11 mouse cellular contexts compared by ENCODE assay signal in the genomic region with DNA sequence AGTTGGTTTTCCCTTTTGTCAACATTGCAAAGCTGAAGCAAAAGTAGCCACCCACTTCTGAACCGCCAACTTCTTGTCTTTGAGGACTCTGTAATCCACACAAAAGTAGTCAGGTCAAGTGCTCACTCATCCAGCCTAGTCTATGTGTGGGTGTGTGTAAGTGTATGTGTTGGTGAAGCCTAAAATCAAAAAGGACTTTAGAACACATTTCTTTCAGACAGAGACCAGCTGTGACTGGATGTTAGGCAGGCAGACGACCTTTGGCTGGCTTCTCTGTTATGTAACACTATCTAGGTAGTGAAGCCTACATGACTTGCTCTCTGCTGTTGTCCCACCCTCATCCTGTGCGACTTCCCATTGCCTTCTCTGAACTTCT.
DNase-seq lines count a peak whose midpoint lies in the region.
"Had no signal": no experiment of that assay in that cellular context is flagged by ENCODE, and none has a peak within 500 bp of the region (broad histone marks: within the 10 kb centered on the region; RNA-seq: fewer than 3 reads in every experiment).

No protein-coding gene starts in this region.

- no peaks in the 10 kb centered on the region for H3K9me3 ChIP-seq in forebrain, embryonic 10.5 days
- H3K9me3 ChIP-seq: forebrain, embryonic 15.5 days had no signal

- no peak overlapping the region for H3K27ac ChIP-seq in forebrain, embryonic 10.5 days
- H3K27ac ChIP-seq: forebrain, embryonic 15.5 days had no signal

- no peaks in the 10 kb centered on the region for H3K27me3 ChIP-seq in forebrain, embryonic 10.5 days (ENCODE audit: poor library complexity, severe bottlenecking)
- H3K27me3 ChIP-seq: forebrain, embryonic 15.5 days had no signal

- H3K4me1 ChIP-seq in forebrain, embryonic 10.5 days: no peaks in the 10 kb centered on the region
- H3K4me1 ChIP-seq: forebrain, embryonic 15.5 days had no signal

- 81% methylated on average over 3 of the region's 3 CpGs for WGBS in forebrain, embryonic 10.5 days

- DNase-seq in left cerebral cortex, postnatal 25 days (ENCODE audit: low spot score in 2 of 2): peak; percentile 11 to 65
- DNase-seq in left cerebral cortex, adult 11 months (ENCODE audit: low spot score): no peak
- DNase-seq in heart, postnatal 25 days (ENCODE audit: low spot score): peak; percentile 16
- peak; percentile 51 to 63 for DNase-seq in kidney, postnatal 25 days
- peak; percentile 20 for DNase-seq in naive thymus-derived CD4-positive, alpha-beta T cell, adult 2 months (ENCODE audit: low read depth)
- DNase-seq in urinary bladder, postnatal 36 days (ENCODE audit: low spot score in 2 of 2): no peak
- no peak for DNase-seq in forebrain, embryonic 10.5 days (ENCODE audit: extremely low spot score, low spot score)
- DNase-seq in cerebellum, adult 11-12 months: no peak
- DNase-seq: embryo, embryonic 11 days; right cerebral cortex, postnatal 25 days had no signal

- intact Hi-C loops in left cerebral cortex, postnatal 25 days (cut with DNase I): no loop called here
- intact Hi-C loops in heart, postnatal 25 days (cut with DNase I): no loop called here

- no peaks in the 10 kb centered on the region for H3K36me3 ChIP-seq in forebrain, embryonic 10.5 days (replicated peaks)
- H3K36me3 ChIP-seq: forebrain, embryonic 15.5 days had no signal

- H3K4me3 ChIP-seq in forebrain, embryonic 10.5 days: no peak overlapping the region
- H3K4me3 ChIP-seq: forebrain, embryonic 15.5 days had no signal

Comparison
In these comparisons a context has a peak if more than half of its experiments do, and no peak if none do; other contexts are left out.
1. DNase-seq: peak in left cerebral cortex, postnatal 25 days (2 of 2), heart, postnatal 25 days (single experiment), kidney, postnatal 25 days (2 of 2) and naive thymus-derived CD4-positive, alpha-beta T cell, adult 2 months (single experiment); none in left cerebral cortex, adult 11 months (single experiment), urinary bladder, postnatal 36 days (0 of 2), forebrain, embryonic 10.5 days (single experiment) and cerebellum, adult 11-12 months (single experiment).